Mouse (Mus musculus): ENCODE results near the gene Abcb9.

- TF ChIP-seq POLR2A (IDR thresholded peaks at IDR 0.05; ENCODE audit: extremely low read depth, insufficient read depth, low read length) (no peak), CTCF (IDR thresholded peaks at IDR 0.05; ENCODE audit: extremely low read depth, insufficient read depth, low read length) (no peak)
Observed at GRCm38 (mm10) chr5:124015727-124016126, 79.9 kb downstream of the Abcb9 start.

Measured in cortical plate, adult 2 months (tissue).